8 mouse cellular contexts compared by ENCODE assay signal in the genomic region with DNA sequence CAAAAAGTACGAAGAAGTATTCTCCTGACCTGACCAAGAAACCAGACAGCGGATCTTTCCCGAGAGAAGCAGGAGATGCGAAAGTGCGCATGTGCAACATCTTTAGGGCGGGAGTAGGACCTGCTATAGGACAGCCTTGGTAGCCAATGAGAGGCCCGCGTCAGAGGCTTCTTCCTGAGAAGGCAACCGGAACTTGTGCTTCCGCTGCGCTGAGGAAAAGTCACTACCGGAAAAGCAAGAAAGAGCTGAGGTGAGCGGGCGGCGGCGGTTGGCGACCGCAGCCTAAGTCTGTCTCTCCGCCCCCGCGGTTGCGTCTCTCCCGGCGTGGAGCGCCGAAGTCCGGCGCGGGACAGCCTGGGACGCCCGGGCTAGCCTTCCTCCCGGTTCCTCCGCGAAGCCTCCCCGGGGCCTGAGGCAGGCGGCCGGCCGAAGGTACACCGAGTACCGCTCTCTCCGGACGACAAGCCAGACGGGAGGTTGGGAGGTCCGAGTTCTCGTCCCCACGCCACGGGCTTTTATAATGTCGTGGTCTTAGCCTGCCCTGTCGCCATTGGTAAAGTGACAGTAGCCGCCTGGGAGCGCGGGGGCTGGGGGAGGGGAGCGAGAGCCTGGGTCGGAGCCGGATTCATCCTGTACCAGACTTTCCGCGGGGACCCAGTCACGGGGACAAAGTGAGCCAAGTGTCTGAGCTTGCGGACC. TPM values are rescaled to one million over a fixed set of nuclear protein-coding genes. Genes with fewer than 3 reads are reported as not detected.
DNase-seq lines count a peak whose midpoint lies in the region; ATAC-seq and TF ChIP-seq lines count a peak whose summit lies in the region.

A gene (plus strand): TSS at position 166 of the 699 bp plus-strand sequence.

- peak; percentile 97 for DNase-seq in ES-E14 (ENCODE audit: low read depth, low spot score)
- DNase-seq in cerebellum, adult 11-12 months = peak; percentile 96
- DNase-seq in heart, postnatal 25 days (ENCODE audit: low spot score) = peak; percentile 93
- peak; percentile 93 to 96 for DNase-seq in layer of hippocampus, adult 18-20 months (ENCODE audit: low spot score in 2 of 2)
- peak; percentile 89 for DNase-seq in lung, adult 2 months
- peak; percentile 94 to 97 for DNase-seq in thymus, adult 18-20 months

- peak within 1 kb of the TSS; percentile 61 for H3K27ac ChIP-seq in ES-E14 (ENCODE audit: insufficient read depth, low read depth, low read length, poor library complexity, severe bottlenecking)
- H3K27ac ChIP-seq in forebrain, embryonic 15.5 days (replicated peaks) = peak within 1 kb of the TSS; percentile 87

- in situ Hi-C loops in ES-E14 (cut with MboI; ENCODE audit: low sequenced_read_pairs in 2 of 2, unreplicated experiment in 2 of 2) = no loop called here

- no peaks in the 10 kb centered on the region for H3K9me3 ChIP-seq in ES-E14 (ENCODE audit: control insufficient read depth, insufficient read depth, low read depth, low read length)
- no peaks in the 10 kb centered on the region for H3K9me3 ChIP-seq in forebrain, embryonic 15.5 days

- ATAC-seq in forebrain, embryonic 15.5 days (replicated peaks) = peak; percentile 100
- ATAC-seq in neutrophil, adult 5-6 weeks (ENCODE audit: extremely low read depth, insufficient number of reproducible peaks, low FRiP score, poor library complexity, severe bottlenecking) = peak; percentile 99

- no peak for TF ChIP-seq CTCF in lung, adult 2 months (IDR thresholded peaks at IDR 0.05; ENCODE audit: insufficient read depth, low read length)

- H3K4me1 ChIP-seq in ES-E14 (ENCODE audit: control insufficient read depth in 2 of 2, insufficient read depth in 2 of 2, low read length in 2 of 2, poor library complexity in 1 of 2) = peaks cover 0 to 5% of the 10 kb centered on the region in 2 experiments; a peak in 1 of 4 replicates
- peaks cover 17% of the 10 kb centered on the region for H3K4me1 ChIP-seq in forebrain, embryonic 15.5 days
- H3K4me1 ChIP-seq in lung, adult 2 months (ENCODE audit: control insufficient read depth, insufficient read depth, low read length) = peaks cover 3% of the 10 kb centered on the region

- peak within 1 kb of the TSS; percentile 92 for H3K9ac ChIP-seq in ES-E14 (ENCODE audit: insufficient read depth, low read depth, low read length, poor library complexity, severe bottlenecking)
- peak within 1 kb of the TSS; percentile 85 for H3K9ac ChIP-seq in forebrain, embryonic 15.5 days (replicated peaks)

- H3K27me3 ChIP-seq in forebrain, embryonic 15.5 days = no peaks in the 10 kb centered on the region

- peak within 1 kb of the TSS; percentile 90 to 92 for H3K4me3 ChIP-seq in ES-E14 (ENCODE audit: insufficient read depth in 1 of 2, low read depth in 1 of 2, low read length in 2 of 2, poor library complexity in 1 of 2, severe bottlenecking in 1 of 2)
- H3K4me3 ChIP-seq in forebrain, embryonic 15.5 days = peak within 1 kb of the TSS; percentile 95
- H3K4me3 ChIP-seq in lung, adult 2 months (replicated peaks; ENCODE audit: extremely low read depth, low read depth, low read length) = peak within 1 kb of the TSS; percentile 78

- H3K36me3 ChIP-seq in ES-E14 (ENCODE audit: control insufficient read depth, insufficient read depth, low read length, poor library complexity, severe bottlenecking) = peaks cover 5% of the 10 kb centered on the region
- peaks cover 17% of the 10 kb centered on the region for H3K36me3 ChIP-seq in forebrain, embryonic 15.5 days

- under 1% methylated on average over 58 of the region's 59 CpGs for WGBS in forebrain, embryonic 15.5 days
- WGBS in lung, adult 2 months = under 1% methylated on average over 59 of the region's 59 CpGs

- intact Hi-C loops in heart, postnatal 25 days (cut with DNase I) = no loop called here

- H3K4me2 ChIP-seq in forebrain, embryonic 15.5 days (replicated peaks) = peak within 1 kb of the TSS; percentile 72

- peak; percentile 75 for TF ChIP-seq POLR2A in lung, adult 2 months (IDR thresholded peaks at IDR 0.05; ENCODE audit: borderline replicate concordance, extremely low read depth, low read depth, low read length)

TF ChIP-seq in ES-E14, 5 proteins besides CTCF, POLR2A, EP300 and RAD21:
- no peak; the same call in 1 of the 2 replicates for TF ChIP-seq CHD2 (IDR thresholded peaks at IDR 0.05; ENCODE audit: low read depth, low read length)
- TF ChIP-seq MAFK (IDR thresholded peaks at IDR 0.05; ENCODE audit: insufficient read depth, low read depth, low read length) = no peak
- no peak for TF ChIP-seq ZC3H11A (IDR thresholded peaks at IDR 0.05; ENCODE audit: borderline replicate concordance, low read depth, low read length)
- no peak; the same call in 1 of the 2 replicates for TF ChIP-seq HCFC1 (IDR thresholded peaks at IDR 0.05; ENCODE audit: borderline replicate concordance, insufficient read depth, low read length)
- TF ChIP-seq ZNF384 (IDR thresholded peaks at IDR 0.05; ENCODE audit: low read depth, low read length) = no peak

RNA-seq across cellular contexts. Expression of the gene that starts here (rescaled TPM):
- 31.6 and 44.1 TPM in 2 replicates for total RNA-seq in ES-E14 (2012; rRNA removed)
- 78.5 and 83.2 TPM in 2 replicates for polyA plus RNA-seq in forebrain, embryonic 15.5 days (2015; fragmentation: Nextera tagmentation; extraction: Ambion mirVana)
- 10 to 100 TPM; 14.6 to 16.9 TPM for total RNA-seq in heart, postnatal 25 days (2021)
- 10 to 100 TPM; 33.0 to 37.6 TPM for total RNA-seq in layer of hippocampus, adult 18-20 months (2021)
- polyA plus RNA-seq in lung, adult 2 months (2012; rRNA removed) = 12.0 and 14.5 TPM in 2 replicates
- 35.0 and 43.6 TPM in 2 replicates for total RNA-seq in neutrophil, adult 5-6 weeks (2017)

Comparison
In these comparisons a context has a peak if more than half of its experiments do, and no peak if none do; other contexts are left out.
1. Peak in every context shown above with its lines: DNase-seq, ATAC-seq, H3K4me3 ChIP-seq and H3K27ac ChIP-seq.